Mouse (Mus musculus) erythroblast, embryonic 14.5 days (primary cell): ENCODE data around the gene Smo.

ENCODE experiments used
- GATA1 ChIP-seq: IDR thresholded peaks from 2 replicates; pipeline ENCODE4 v1.6.1; 2012; ENCODE audit warnings: low read length, inconsistent platforms, mixed read lengths
- TAL1 ChIP-seq: IDR thresholded peaks from 3 replicates; pipeline ENCODE4 v1.6.1; 2012; ENCODE audit warnings: low read length, inconsistent platforms, mixed read lengths

- TF ChIP-seq TAL1 (no peak), GATA1 (no peak)
Observed at GRCm38 (mm10) chr6:29702126-29702525, 33.2 kb upstream of the Smo start.
